Mouse (Mus musculus) intestine, embryonic 16.5 days (tissue): ENCODE results near the gene Esrra. TPM values are rescaled to one million over a fixed set of nuclear protein-coding genes. Genes with fewer than 3 reads are reported as not detected.
A peak's percentile ranks its signal among the peaks of the same experiment; 100 is the strongest.

Source experiments
- ATAC-seq: fragments of 200-750 bp; cut with Nextera tagmentation; 2 replicates; pipeline ENCODE4 v1.8.0; 2017; ENCODE audit warnings: moderate TSS enrichment, moderate library complexity
- H3K27ac ChIP-seq: fragments of 300-500 bp; sonication (generic); 2 replicates; pipeline ENCODE4 v1.5.1; 2014; ENCODE audit warnings: mild to moderate bottlenecking, low read length
- H3K27me3 ChIP-seq: fragments of 300-500 bp; sonication (generic); replicated peaks from 2 replicates; pipeline ENCODE4 v1.6.1; 2014; ENCODE audit warnings: low read length, control low read depth, mixed read lengths; ENCODE audit not compliant: control insufficient read depth, insufficient read depth
- H3K36me3 ChIP-seq: fragments of 300-500 bp; sonication (generic); 2 replicates; pipeline ENCODE4 v1.6.1; 2014; ENCODE audit warnings: low read length, control low read depth; ENCODE audit not compliant: control insufficient read depth, insufficient read depth
- H3K4me1 ChIP-seq: fragments of 300-500 bp; sonication (generic); 2 replicates; pipeline ENCODE4 v1.6.1; 2014; ENCODE audit warnings: low read length, control low read depth, mixed read lengths; ENCODE audit not compliant: control insufficient read depth, insufficient read depth
- H3K4me2 ChIP-seq: fragments of 300-500 bp; sonication (generic); 2 replicates; pipeline ENCODE4 v1.6.1; 2014; ENCODE audit warnings: low read depth, low read length, control low read depth
- H3K4me3 ChIP-seq: fragments of 300-500 bp; sonication (generic); 2 replicates; pipeline ENCODE4 v1.5.1; 2014; ENCODE audit warnings: mild to moderate bottlenecking, low read length
- H3K9ac ChIP-seq: fragments of 300-500 bp; sonication (generic); 2 replicates; pipeline ENCODE4 v1.6.1; 2014; ENCODE audit warnings: low read depth, low read length
- H3K9me3 ChIP-seq: fragments of 300-500 bp; sonication (generic); 2 replicates; pipeline ENCODE4 v1.6.1; 2016; ENCODE audit warnings: low read length, control low read depth; ENCODE audit not compliant: control insufficient read depth
- WGBS: fragments of 180-500 bp; shearing (Covaris S2); extraction: QIAGEN DNeasy Blood & Tissue Kit; methylation state at CpG from one replicate; pipeline ENCODE4 v1.1.7; 2014; 5-methylcytosine and 5-hydroxymethylcytosine counted together
- polyA plus RNA-seq: library from polyadenylated mRNA; unstranded; fragments of >200 nt; fragmentation: Nextera tagmentation; extraction: Ambion mirVana; gene quantifications from 2 replicates; pipeline ENCODE4 v1.2.1, GENCODE M21; 2015

Esrra gene
- 41.7 and 47.7 TPM in 2 replicates for polyA plus RNA-seq

DNA sequence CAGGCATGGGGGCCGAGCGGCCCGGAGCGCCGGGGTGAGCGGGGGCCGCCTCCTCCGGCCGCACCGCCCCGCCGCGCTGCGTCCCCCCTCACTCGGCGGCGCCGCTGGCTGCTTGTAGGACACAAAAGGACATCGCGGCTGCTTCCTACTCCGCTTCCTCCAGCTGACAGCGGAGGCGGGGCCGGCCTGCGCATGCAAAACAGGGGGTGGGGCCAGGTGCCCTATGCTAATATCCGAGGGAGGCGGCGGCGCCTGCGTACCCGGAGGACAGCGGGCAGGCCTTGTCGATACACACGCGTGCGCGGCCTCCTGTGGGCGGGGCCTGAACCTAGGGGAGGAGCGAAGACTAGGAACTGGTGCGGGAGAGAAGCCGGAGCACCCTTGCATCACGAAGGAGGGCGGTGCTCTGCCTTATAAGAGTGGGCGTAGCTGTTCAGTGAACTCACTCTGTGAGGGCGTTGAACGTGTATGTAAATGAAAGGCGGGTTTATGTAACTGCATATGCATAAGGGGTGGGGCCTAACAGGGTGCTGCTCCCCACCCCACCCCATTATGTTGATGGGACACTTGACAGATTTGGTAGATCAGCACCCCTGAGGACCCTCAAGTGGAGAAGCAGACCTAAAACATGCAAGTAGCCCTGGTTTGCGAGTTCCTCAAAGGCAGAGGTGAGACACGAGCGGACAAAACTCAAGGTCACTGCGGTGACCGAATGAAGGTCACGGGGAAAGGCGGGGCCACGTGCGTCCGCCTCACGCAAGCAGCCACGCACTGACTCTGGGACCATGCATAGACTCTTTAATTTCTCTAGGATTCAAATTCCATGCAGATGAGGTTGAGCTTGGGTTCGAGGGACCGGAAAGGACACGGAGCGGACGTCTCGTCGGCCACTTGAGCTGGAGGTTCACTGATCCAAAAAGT is at the start of gene Esrra:
Esrra (minus strand) TSS at position 167 of the 921 bp plus-strand sequence.
- no peaks in the 10 kb centered on the region for H3K9me3 ChIP-seq
- peak; percentile 90 for ATAC-seq
- H3K36me3 ChIP-seq = no peaks in the 10 kb centered on the region
- peak within 1 kb of the TSS; percentile 90 for H3K9ac ChIP-seq
- H3K27ac ChIP-seq = peak within 1 kb of the TSS; percentile 98
- WGBS = 2% methylated on average over 62 of the region's 66 CpGs
- peaks cover 30% of the 10 kb centered on the region for H3K4me1 ChIP-seq
- H3K4me2 ChIP-seq = peak within 1 kb of the TSS; percentile 85
- H3K27me3 ChIP-seq = peaks cover 30% of the 10 kb centered on the region
- H3K4me3 ChIP-seq = peak within 1 kb of the TSS; percentile 86

DNA sequence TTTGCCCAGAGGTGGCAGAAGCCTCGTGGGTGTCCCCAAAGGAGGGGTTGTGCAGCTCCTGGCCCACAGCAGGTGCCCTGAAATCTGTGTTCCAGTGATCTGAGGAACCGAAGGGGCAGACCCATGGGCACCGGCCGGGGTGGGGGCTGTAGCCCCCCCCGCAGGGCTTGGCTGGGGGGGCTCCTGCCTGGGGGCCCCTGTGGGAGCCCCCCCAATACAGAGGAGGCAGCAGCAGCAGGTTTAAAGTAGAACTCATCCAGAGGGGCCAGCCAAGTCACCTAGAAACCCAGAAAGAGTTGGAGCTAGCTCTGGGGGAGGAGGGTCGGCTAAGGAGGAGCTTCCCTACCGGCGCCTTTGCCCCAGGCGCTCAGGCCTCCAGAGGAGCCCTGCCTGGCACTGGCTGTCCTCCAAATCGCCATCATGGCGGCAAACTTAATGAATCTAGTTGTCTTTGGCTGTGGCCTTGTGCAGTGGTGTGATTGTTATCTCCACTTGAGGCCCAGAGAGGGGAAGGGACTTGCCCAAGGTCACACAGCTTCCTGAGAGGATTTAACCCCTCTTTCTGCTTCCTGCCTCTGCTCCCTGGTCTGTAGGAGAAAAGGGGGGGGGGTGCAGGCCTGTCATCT is 49.0 kb upstream of the Esrra start:
- Histone ChIP-seq H3K4me3 (peak overlapping the region; percentile 83), H3K36me3 (peaks cover 13% of the 10 kb centered on the region), H3K9ac (peak overlapping the region; percentile 94), H3K27ac (peak overlapping the region; percentile 96), H3K4me1 (peaks cover 48% of the 10 kb centered on the region), H3K9me3 (no peaks in the 10 kb centered on the region), H3K27me3 (no peaks in the 10 kb centered on the region), H3K4me2 (peak overlapping the region; percentile 80)
- WGBS = 32% methylated on average over 11 of the region's 11 CpGs
- no peak for ATAC-seq

GRCm38 (mm10) chr19:6969665-6970381 is 48.2 kb upstream of the Esrra start:
- peak; percentile 57 for ATAC-seq
- Histone ChIP-seq H3K4me1 (peaks cover 51% of the 10 kb centered on the region), H3K4me3 (peak overlapping the region; percentile 83), H3K27me3 (no peaks in the 10 kb centered on the region), H3K9me3 (no peaks in the 10 kb centered on the region), H3K9ac (peak overlapping the region; percentile 94), H3K27ac (peak overlapping the region; percentile 96), H3K4me2 (peak overlapping the region; percentile 80), H3K36me3 (peaks cover 16% of the 10 kb centered on the region)
- WGBS = under 1% methylated on average over 55 of the region's 55 CpGs

GRCm38 (mm10) chr19:6969291-6969664 is 47.7 kb upstream of the Esrra start:
- H3K4me1 ChIP-seq = peaks cover 52% of the 10 kb centered on the region
- peak; percentile 2 for ATAC-seq
- H3K36me3 ChIP-seq = peaks cover 18% of the 10 kb centered on the region
- peak overlapping the region; percentile 80 for H3K4me2 ChIP-seq
- WGBS = under 1% methylated on average over 20 of the region's 20 CpGs
- peak overlapping the region; percentile 94 for H3K9ac ChIP-seq
- no peaks in the 10 kb centered on the region for H3K9me3 ChIP-seq
- no peaks in the 10 kb centered on the region for H3K27me3 ChIP-seq
- peak overlapping the region; percentile 96 for H3K27ac ChIP-seq
- H3K4me3 ChIP-seq = peak overlapping the region; percentile 83

DNA sequence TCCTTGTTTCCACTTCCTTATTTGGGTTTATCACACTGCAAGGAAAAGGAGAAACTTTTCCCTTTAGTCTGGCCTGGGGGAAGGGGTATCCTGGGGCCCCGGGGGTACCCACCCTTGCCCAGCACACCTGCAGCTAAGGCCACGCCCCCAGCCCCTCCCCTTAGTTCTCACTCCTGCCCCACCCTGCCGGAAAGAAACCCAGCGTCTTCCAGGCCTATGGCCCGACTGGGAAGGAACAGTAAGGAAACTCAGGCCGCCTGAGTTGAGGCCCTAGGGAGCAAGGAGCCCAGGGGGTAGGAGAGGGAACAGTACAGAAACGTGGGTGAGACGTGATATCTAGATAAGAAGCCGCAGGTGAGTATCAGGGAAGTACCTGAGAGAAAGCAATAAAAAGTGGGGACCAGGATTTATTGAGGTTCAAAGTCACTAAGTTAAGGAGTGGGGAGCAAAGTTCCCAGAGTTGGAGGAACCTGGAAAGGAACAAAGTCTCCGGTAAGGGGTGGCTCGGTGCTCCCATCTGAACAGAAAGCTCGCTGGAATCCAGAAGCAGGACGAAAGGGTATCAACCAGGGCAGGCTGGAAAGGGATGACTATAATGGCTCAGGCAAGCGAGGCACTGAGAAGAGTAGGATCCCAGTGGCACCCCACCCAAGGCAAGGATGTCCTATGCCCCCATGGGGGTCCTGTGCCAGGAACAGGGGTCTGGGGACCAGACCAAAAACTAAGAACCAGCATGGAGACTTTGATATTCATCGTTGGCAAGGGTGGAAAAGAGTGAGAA is 47.1 kb upstream of the Esrra start:
- Histone ChIP-seq H3K27me3 (no peaks in the 10 kb centered on the region), H3K36me3 (peaks cover 21% of the 10 kb centered on the region), H3K27ac (peak overlapping the region; percentile 96), H3K9me3 (no peaks in the 10 kb centered on the region), H3K4me1 (peaks cover 52% of the 10 kb centered on the region), H3K9ac (peak overlapping the region; percentile 94), H3K4me2 (peak overlapping the region; percentile 80), H3K4me3 (peak overlapping the region; percentile 83)
- WGBS = 7% methylated on average over 15 of the region's 15 CpGs
- ATAC-seq = peak; percentile 91

DNA sequence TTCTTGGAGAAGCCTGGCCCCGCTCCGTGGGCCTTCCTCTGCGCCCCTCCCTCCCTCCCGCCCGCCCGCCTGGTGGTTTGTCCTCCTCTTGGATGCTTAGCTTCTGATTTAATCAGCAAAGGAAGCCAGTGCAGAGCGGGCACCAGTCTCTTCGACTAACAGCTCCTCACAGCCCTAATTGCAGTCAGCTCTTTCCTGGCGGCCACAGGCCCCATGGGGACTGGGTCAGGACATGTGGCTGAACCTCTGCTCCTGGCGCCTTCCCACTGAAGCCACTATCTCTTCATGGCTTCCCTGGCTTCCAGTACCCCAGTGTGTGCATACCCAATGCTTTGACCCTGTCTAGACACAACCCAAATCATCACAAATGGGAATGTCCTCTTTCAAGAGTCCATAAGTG is 34.8 kb upstream of the Esrra start:
- Histone ChIP-seq H3K4me1 (peaks cover 28% of the 10 kb centered on the region), H3K9me3 (no peaks in the 10 kb centered on the region), H3K27me3 (no peaks in the 10 kb centered on the region), H3K4me2 (no peak overlapping the region), H3K36me3 (peaks cover 51% of the 10 kb centered on the region), H3K4me3 (no peak overlapping the region), H3K27ac (no peak overlapping the region; the same call in 1 of the 2 replicates), H3K9ac (0 out of 2 replicates have a peak overlapping the region, but pooled peaks have one; percentile 11)
- 87% methylated on average over 10 of the region's 10 CpGs for WGBS
- no peak for ATAC-seq

DNA sequence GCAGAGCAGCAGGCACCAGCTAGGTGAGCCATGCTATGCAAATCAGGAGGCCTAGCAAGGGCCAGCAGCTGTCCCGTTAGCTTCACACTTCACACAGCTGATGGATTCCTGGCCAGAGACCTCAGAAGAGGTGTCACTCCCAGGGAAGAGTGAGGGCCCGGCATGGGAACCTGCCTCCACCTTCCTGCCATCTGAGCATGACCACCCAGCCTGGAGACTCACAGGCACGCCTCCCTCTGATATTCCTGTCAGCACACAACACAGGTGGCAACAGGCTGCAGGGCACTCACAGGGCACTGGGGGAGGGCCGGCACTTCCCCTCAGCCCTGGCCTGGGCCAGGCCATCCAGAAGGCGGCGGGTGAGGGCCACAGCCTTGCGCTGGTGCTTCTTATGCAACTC is 33.8 kb upstream of the Esrra start:
- 78% methylated on average over 7 of the region's 7 CpGs for WGBS
- Histone ChIP-seq H3K27ac (peak overlapping the region; percentile 48; the same call in 1 of the 2 replicates), H3K9ac (no peak overlapping the region), H3K27me3 (no peaks in the 10 kb centered on the region), H3K4me3 (no peak overlapping the region), H3K4me2 (no peak overlapping the region), H3K9me3 (no peaks in the 10 kb centered on the region), H3K4me1 (peaks cover 28% of the 10 kb centered on the region), H3K36me3 (peaks cover 46% of the 10 kb centered on the region)
- no peak for ATAC-seq

GRCm38 (mm10) chr19:6954046-6954445 is 32.4 kb upstream of the Esrra start:
- 45% methylated on average over 9 of the region's 9 CpGs for whole genome bisulfite sequencing

More at GRCm38 (mm10) chr19:6954046-6954445, 32.4 kb upstream of the Esrra start:
- H3K4me3 ChIP-seq = no peak overlapping the region
- 0 out of 2 replicates have a peak overlapping the region, but pooled peaks have one; percentile 11 for H3K9ac ChIP-seq
- H3K36me3 ChIP-seq = peaks cover 33% of the 10 kb centered on the region
- H3K9me3 ChIP-seq = no peaks in the 10 kb centered on the region
- H3K4me1 ChIP-seq = peaks cover 39% of the 10 kb centered on the region
- no peaks in the 10 kb centered on the region for H3K27me3 ChIP-seq
- H3K4me2 ChIP-seq = no peak overlapping the region
- no peak for ATAC-seq
- H3K27ac ChIP-seq = peak overlapping the region; percentile 27; the same call in 1 of the 2 replicates
